Mouse (Mus musculus) limb, embryonic 14.5 days (tissue): ENCODE data around the gene Arhgef3. TPM values are rescaled to one million over a fixed set of nuclear protein-coding genes. Genes with fewer than 3 reads are reported as not detected.

Experiments used
- ATAC-seq: fragments of 200-750 bp; cut with Nextera tagmentation; 2 replicates; pipeline ENCODE4 v1.8.0; 2017; ENCODE audit warnings: low read depth, moderate number of reproducible peaks, moderate TSS enrichment; ENCODE audit not compliant: low FRiP score
- DNase-seq: peaks from one replicate; pipeline ENCODE4 v3.0.0-alpha.2; 2015; ENCODE audit warnings: low spot score
- H3K27ac ChIP-seq: fragments of 300-500 bp; sonication (generic); replicated peaks from 2 replicates; pipeline ENCODE4 v1.5.1; 2014; ENCODE audit warnings: low read depth, mild to moderate bottlenecking, low read length, moderate library complexity, mixed read lengths
- H3K27me3 ChIP-seq: fragments of 300-500 bp; sonication (generic); 2 replicates; pipeline ENCODE4 v1.6.1; 2014; ENCODE audit warnings: low read length, mixed read lengths; ENCODE audit not compliant: control insufficient read depth, insufficient read depth
- H3K36me3 ChIP-seq: fragments of 300-500 bp; sonication (generic); 2 replicates; pipeline ENCODE4 v1.6.1; 2014; ENCODE audit warnings: mild to moderate bottlenecking, low read length, moderate library complexity, mixed read lengths; ENCODE audit not compliant: control insufficient read depth, insufficient read depth
- H3K4me1 ChIP-seq: fragments of 300-500 bp; sonication (generic); 2 replicates; pipeline ENCODE4 v1.6.1; 2014; ENCODE audit warnings: antibody characterized with exemption, low read length, mixed read lengths; ENCODE audit not compliant: control insufficient read depth, insufficient read depth
- H3K4me2 ChIP-seq: fragments of 300-500 bp; sonication (generic); replicated peaks from 2 replicates; pipeline ENCODE4 v1.6.1; 2014; ENCODE audit warnings: low read depth, mild to moderate bottlenecking, low read length, moderate library complexity; ENCODE audit not compliant: severe bottlenecking
- H3K4me3 ChIP-seq: fragments of 300-500 bp; sonication (generic); replicated peaks from 2 replicates; pipeline ENCODE4 v1.5.1; 2014; ENCODE audit warnings: low read length
- H3K9ac ChIP-seq: fragments of 300-500 bp; sonication (generic); 2 replicates; pipeline ENCODE4 v1.6.1; 2014; ENCODE audit warnings: mild to moderate bottlenecking, low read depth, low read length, moderate library complexity; ENCODE audit not compliant: severe bottlenecking
- H3K9me3 ChIP-seq: fragments of 300-500 bp; sonication (generic); 2 replicates; pipeline ENCODE4 v1.6.1; 2016; ENCODE audit warnings: low read length; ENCODE audit not compliant: control insufficient read depth
- POLR2A ChIP-seq: fragments of 200-500 bp; IDR thresholded peaks from 2 replicates; pipeline ENCODE4 v1.8.0; 2012; ENCODE audit warnings: inconsistent platforms, mild to moderate bottlenecking, moderate library complexity, borderline replicate concordance; ENCODE audit not compliant: insufficient read depth, insufficient read length; ENCODE audit errors: extremely low read depth
- WGBS: fragments of 180-500 bp; shearing (Covaris S2); extraction: QIAGEN DNeasy Blood & Tissue Kit; methylation state at CpG from one replicate; pipeline ENCODE4 v1.1.7; 2014; 5-methylcytosine and 5-hydroxymethylcytosine counted together
- polyA plus RNA-seq, 2 experiments: library from polyadenylated mRNA; depleted of rRNA in 1 of 2; stranded (reverse) in 1 of 2; unstranded in 1 of 2; fragments of >200 nt; fragmentation: Nextera tagmentation in 1 of 2; extraction: Ambion mirVana in 1 of 2; gene quantifications; 2 replicates each; pipeline versions ENCODE4 v1.2.1 to v1.2.3; 2012 to 2014

Arhgef3 gene
- polyA plus RNA-seq, 2 experiments, result 14.3 to 22.5 TPM

- 88% methylated on average over 3 of the region's 3 CpGs for WGBS
- no peak for ATAC-seq
- Histone ChIP-seq H3K27me3 (no peaks in the 10 kb centered on the region), H3K9me3 (no peaks in the 10 kb centered on the region), H3K27ac (no peak overlapping the region), H3K4me2 (no peak overlapping the region), H3K36me3 (no peaks in the 10 kb centered on the region), H3K4me1 (peaks cover 8% of the 10 kb centered on the region), H3K4me3 (no peak overlapping the region), H3K9ac (no peak overlapping the region)
- DNase-seq, result no peak
- TF ChIP-seq POLR2A, result no peak
Measured at GRCm38 (mm10) chr14:27139968-27140367, 25.3 kb downstream of the Arhgef3 start.

GRCm38 (mm10) chr14:27141486-27141885, 26.8 kb downstream of the Arhgef3 start:
- DNase-seq (no peak), ATAC-seq (no peak)
- Histone ChIP-seq H3K9me3 (no peaks in the 10 kb centered on the region), H3K27me3 (no peaks in the 10 kb centered on the region), H3K36me3 (no peaks in the 10 kb centered on the region), H3K4me3 (no peak overlapping the region), H3K4me1 (peaks cover 12% of the 10 kb centered on the region), H3K27ac (no peak overlapping the region), H3K4me2 (no peak overlapping the region), H3K9ac (no peak overlapping the region)
- TF ChIP-seq POLR2A, result no peak
- WGBS, result 20% methylated on average over 3 of the region's 3 CpGs

- TF ChIP-seq POLR2A, result no peak
- ATAC-seq (no peak), DNase-seq (no peak)
- H3K4me2 ChIP-seq, result no peak overlapping the region
- H3K4me3 ChIP-seq, result no peak overlapping the region
- H3K36me3 ChIP-seq, result no peaks in the 10 kb centered on the region
- no peaks in the 10 kb centered on the region for H3K9me3 ChIP-seq
- no peaks in the 10 kb centered on the region for H3K27me3 ChIP-seq
- 86% methylated on average over 5 of the region's 5 CpGs for whole genome bisulfite sequencing
- no peak overlapping the region for H3K9ac ChIP-seq
- peaks cover 12% of the 10 kb centered on the region for H3K4me1 ChIP-seq
- no peak overlapping the region for H3K27ac ChIP-seq
Measured at GRCm38 (mm10) chr14:27142680-27143079, 28.0 kb downstream of the Arhgef3 start.

- Histone ChIP-seq H3K4me3 (no peak overlapping the region), H3K9me3 (no peaks in the 10 kb centered on the region), H3K27me3 (no peaks in the 10 kb centered on the region), H3K4me1 (peaks cover 17% of the 10 kb centered on the region), H3K9ac (no peak overlapping the region), H3K36me3 (no peaks in the 10 kb centered on the region), H3K27ac (0 out of 2 replicates have a peak overlapping the region, but pooled peaks have one; percentile 8), H3K4me2 (no peak overlapping the region)
- TF ChIP-seq POLR2A, result no peak
- 45% methylated on average over 8 of the region's 8 CpGs for WGBS
- DNase-seq, result peak; percentile 57
- ATAC-seq, result no peak
Measured at GRCm38 (mm10) chr14:27145171-27146045, 30.7 kb downstream of the Arhgef3 start.

GRCm38 (mm10) chr14:27147726-27148125, 33.0 kb downstream of the Arhgef3 start:
- 90% methylated on average over 7 of the region's 7 CpGs for WGBS
- H3K27me3 ChIP-seq, result no peaks in the 10 kb centered on the region
- no peak for TF ChIP-seq POLR2A
- H3K4me1 ChIP-seq, result peaks cover 28% of the 10 kb centered on the region
- H3K36me3 ChIP-seq, result no peaks in the 10 kb centered on the region
- no peaks in the 10 kb centered on the region for H3K9me3 ChIP-seq
- DNase-seq, result no peak
- no peak overlapping the region for H3K27ac ChIP-seq
- H3K4me3 ChIP-seq, result no peak overlapping the region
- ATAC-seq, result no peak
- no peak overlapping the region for H3K9ac ChIP-seq
- H3K4me2 ChIP-seq, result no peak overlapping the region

GRCm38 (mm10) chr14:27149401-27149800, 34.7 kb downstream of the Arhgef3 start:
- no peaks in the 10 kb centered on the region for H3K36me3 ChIP-seq
- DNase-seq, result no peak
- ATAC-seq, result no peak

More at GRCm38 (mm10) chr14:27149401-27149800, 34.7 kb downstream of the Arhgef3 start:
- Histone ChIP-seq H3K9me3 (no peaks in the 10 kb centered on the region), H3K4me2 (no peak overlapping the region), H3K4me3 (no peak overlapping the region), H3K9ac (no peak overlapping the region), H3K27me3 (no peaks in the 10 kb centered on the region), H3K4me1 (peaks cover 24% of the 10 kb centered on the region), H3K27ac (no peak overlapping the region)
- no peak for TF ChIP-seq POLR2A
- 96% methylated on average over 5 of the region's 5 CpGs for WGBS
